Mouse (Mus musculus) lung, postnatal 0 days (tissue): Measurements from ENCODE around the gene Zfp69. TPM values are rescaled to one million over a fixed set of nuclear protein-coding genes. Genes with fewer than 3 reads are reported as not detected.

Experiments
- ATAC-seq: fragments of 200-750 bp; cut with Nextera tagmentation; 2 replicates; pipeline ENCODE4 v1.8.0; 2017; ENCODE audit warnings: moderate library complexity
- DNase-seq: peaks from one replicate; pipeline ENCODE4 v3.0.0-alpha.2; 2016; ENCODE audit warnings: low spot score
- H3K27ac ChIP-seq: fragments of 300-500 bp; sonication (generic); 2 replicates; pipeline ENCODE4 v1.5.1; 2014; ENCODE audit warnings: antibody characterized with exemption, mild to moderate bottlenecking, low read length, mixed read lengths
- H3K27me3 ChIP-seq: fragments of 300-500 bp; sonication (generic); replicated peaks from 2 replicates; pipeline ENCODE4 v1.6.1; 2014; ENCODE audit warnings: low read length, mixed read lengths; ENCODE audit not compliant: insufficient read depth
- H3K36me3 ChIP-seq: fragments of 300-500 bp; sonication (generic); 2 replicates; pipeline ENCODE4 v1.6.1; 2014; ENCODE audit warnings: low read length, mixed read lengths; ENCODE audit not compliant: insufficient read depth
- H3K4me1 ChIP-seq: fragments of 300-500 bp; sonication (generic); 2 replicates; pipeline ENCODE4 v1.6.1; 2014; ENCODE audit warnings: antibody characterized with exemption, low read depth, low read length, mixed read lengths; ENCODE audit not compliant: insufficient read depth
- H3K4me2 ChIP-seq: fragments of 300-500 bp; sonication (generic); replicated peaks from 2 replicates; pipeline ENCODE4 v1.6.1; 2014; ENCODE audit warnings: low read depth, mild to moderate bottlenecking, low read length, moderate library complexity, mixed read lengths
- H3K4me3 ChIP-seq: fragments of 300-500 bp; sonication (generic); 2 replicates; pipeline ENCODE4 v1.5.1; 2014; ENCODE audit warnings: low read depth, low read length
- H3K9ac ChIP-seq: fragments of 300-500 bp; sonication (generic); replicated peaks from 2 replicates; pipeline ENCODE4 v1.6.1; 2014; ENCODE audit warnings: low read depth, mild to moderate bottlenecking
- H3K9me3 ChIP-seq: fragments of 300-500 bp; sonication (generic); 2 replicates; pipeline ENCODE4 v1.6.1; 2016; ENCODE audit warnings: low read length, mixed read lengths
- CTCF ChIP-seq: IDR thresholded peaks from 2 replicates; pipeline ENCODE4 v1.5.1; 2016; ENCODE audit warnings: antibody characterized with exemption, mild to moderate bottlenecking
- EP300 ChIP-seq: IDR thresholded peaks from 2 replicates; pipeline ENCODE4 v1.6.1; 2016; ENCODE audit warnings: antibody characterized with exemption, mild to moderate bottlenecking, control low read depth
- WGBS: fragments of 180-500 bp; shearing (Covaris S2); extraction: QIAGEN DNeasy Blood & Tissue Kit; methylation state at CpG from one replicate; pipeline ENCODE4 v1.1.7; 2014; 5-methylcytosine and 5-hydroxymethylcytosine counted together
- polyA plus RNA-seq: library from polyadenylated mRNA; unstranded; fragments of >200 nt; fragmentation: Nextera tagmentation; extraction: Ambion mirVana; gene quantifications from 2 replicates; pipeline ENCODE4 v1.2.1, GENCODE M21; 2015

The Zfp69 gene
- polyA plus RNA-seq, 1 experiment from 2014 or later: 6.7 TPM

GRCm38 (mm10) chr4:120892516-120892915 lies 59.0 kb downstream of the Zfp69 start:
- ATAC-seq (no peak), DNase-seq (no peak)
- no peaks in the 10 kb centered on the region for H3K9me3 ChIP-seq
- TF ChIP-seq CTCF (no peak), EP300 (no peak)
- no peaks in the 10 kb centered on the region for H3K4me1 ChIP-seq
- WGBS: 43% methylated on average over 1 of the region's 1 CpGs
- H3K27me3 ChIP-seq: no peaks in the 10 kb centered on the region
- no peak overlapping the region for H3K4me2 ChIP-seq
- H3K36me3 ChIP-seq: no peaks in the 10 kb centered on the region
- H3K9ac ChIP-seq: no peak overlapping the region
- no peak overlapping the region for H3K4me3 ChIP-seq
- no peak overlapping the region for H3K27ac ChIP-seq

DNA sequence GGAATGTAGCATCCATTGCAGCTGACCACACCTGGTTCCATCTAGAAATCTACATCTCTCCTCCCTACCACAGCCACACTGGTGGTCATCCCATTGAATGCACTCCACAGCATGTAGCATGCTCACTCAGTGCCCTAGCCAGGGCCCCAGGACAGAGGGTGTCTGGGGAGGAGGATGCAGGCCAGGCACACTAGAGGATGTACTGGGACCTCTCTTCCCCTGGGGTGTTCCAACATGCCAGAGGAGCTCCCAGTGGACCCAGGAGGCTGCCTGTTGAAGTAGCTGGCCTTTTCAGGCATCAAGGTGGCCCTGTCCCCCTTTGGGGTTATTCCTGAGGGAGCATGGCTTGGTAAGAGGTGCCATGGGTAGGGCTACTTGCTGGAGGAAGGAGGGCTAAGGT lies 59.5 kb downstream of the Zfp69 start:
- H3K9me3 ChIP-seq: no peaks in the 10 kb centered on the region
- H3K9ac ChIP-seq: no peak overlapping the region
- no peaks in the 10 kb centered on the region for H3K4me1 ChIP-seq
- DNase-seq: no peak
- no peaks in the 10 kb centered on the region for H3K36me3 ChIP-seq
- no peak for ATAC-seq
- no peak overlapping the region for H3K4me3 ChIP-seq
- no peaks in the 10 kb centered on the region for H3K27me3 ChIP-seq
- no peak overlapping the region for H3K4me2 ChIP-seq
- TF ChIP-seq EP300 (no peak), CTCF (no peak)
- no peak overlapping the region for H3K27ac ChIP-seq

DNA sequence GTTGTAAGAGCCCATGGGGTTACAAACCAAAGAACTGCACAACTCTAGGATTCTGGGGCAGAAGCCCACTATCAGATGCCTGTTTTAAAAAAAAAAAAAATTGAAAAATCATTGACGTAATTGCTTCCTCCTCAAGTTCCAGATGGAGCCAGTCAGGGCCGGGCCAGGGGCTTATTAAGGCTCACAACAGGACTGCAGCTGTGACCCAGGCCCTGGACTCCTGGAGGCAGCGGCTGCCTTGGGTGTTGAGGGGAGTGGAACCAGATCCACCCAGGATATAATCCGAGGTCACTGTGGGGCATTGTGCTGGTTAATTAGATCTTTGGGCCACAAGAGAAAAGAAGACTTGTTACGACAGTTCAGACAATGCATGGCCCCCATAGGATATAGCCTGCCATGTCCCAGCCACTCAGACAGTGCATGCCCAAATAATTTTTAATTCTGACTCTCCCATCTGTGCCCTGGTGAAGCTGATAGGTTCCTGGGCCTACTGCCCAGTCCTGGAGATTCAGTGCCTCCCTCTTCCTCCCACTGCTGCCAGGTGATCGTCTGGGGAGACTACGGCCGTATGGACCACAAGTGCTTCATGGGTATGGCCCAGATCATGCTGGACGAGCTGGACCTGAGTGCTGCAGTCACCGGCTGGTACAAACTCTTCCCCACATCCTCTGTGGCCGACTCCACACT lies 60.6 kb downstream of the Zfp69 start:
- H3K9ac ChIP-seq: no peak overlapping the region
- 66% methylated on average over 11 of the region's 11 CpGs for WGBS
- H3K9me3 ChIP-seq: no peaks in the 10 kb centered on the region
- no peak overlapping the region for H3K4me2 ChIP-seq
- H3K27ac ChIP-seq: no peak overlapping the region
- H3K4me3 ChIP-seq: no peak overlapping the region
- H3K27me3 ChIP-seq: no peaks in the 10 kb centered on the region
- no peak for DNase-seq
- no peaks in the 10 kb centered on the region for H3K36me3 ChIP-seq
- TF ChIP-seq EP300 (no peak), CTCF (no peak)
- H3K4me1 ChIP-seq: peaks cover 1% of the 10 kb centered on the region; the same call in 1 of the 2 replicates
- no peak for ATAC-seq

DNA sequence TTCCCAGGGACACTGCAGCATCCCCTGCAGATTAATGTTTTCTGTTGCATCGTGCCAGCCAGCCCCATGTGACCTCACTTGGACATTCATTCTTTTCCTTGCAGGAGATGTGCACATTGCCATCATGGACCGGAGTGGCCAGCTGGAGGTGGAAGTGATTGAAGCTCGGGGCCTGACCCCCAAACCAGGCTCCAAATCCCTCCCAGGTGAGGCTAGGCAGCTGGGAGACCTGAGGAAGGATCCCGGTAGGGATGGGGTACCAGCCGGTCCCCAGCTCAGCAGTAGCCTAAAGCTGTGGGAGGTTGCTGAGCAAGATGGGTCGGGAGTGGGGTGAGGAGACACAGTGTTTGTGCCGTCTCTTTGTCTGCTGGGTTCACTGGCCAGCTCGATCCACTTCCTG lies 62.6 kb downstream of the Zfp69 start:
- no peak for DNase-seq
- TF ChIP-seq EP300 (no peak), CTCF (no peak)
- 50% methylated on average over 8 of the region's 8 CpGs for WGBS

GRCm38 (mm10) chr4:120887381-120888112 lies 64.0 kb downstream of the Zfp69 start:
- peak; percentile 56 for DNase-seq
- Histone ChIP-seq H3K4me1 (peaks cover 5% of the 10 kb centered on the region; the same call in 1 of the 2 replicates), H3K27ac (no peak overlapping the region), H3K27me3 (no peaks in the 10 kb centered on the region), H3K4me3 (no peak overlapping the region), H3K4me2 (no peak overlapping the region), H3K9ac (no peak overlapping the region), H3K36me3 (no peaks in the 10 kb centered on the region), H3K9me3 (no peaks in the 10 kb centered on the region)
- 30% methylated on average over 8 of the region's 8 CpGs for WGBS
- no peak for ATAC-seq
- TF ChIP-seq EP300 (no peak), CTCF (peak; percentile 77)

More for the DNA sequence above, 62.6 kb downstream of the Zfp69 start:
- H3K9ac ChIP-seq: no peak overlapping the region
- H3K36me3 ChIP-seq: no peaks in the 10 kb centered on the region
- peaks cover 5% of the 10 kb centered on the region; the same call in 1 of the 2 replicates for H3K4me1 ChIP-seq
- no peak for ATAC-seq
- no peaks in the 10 kb centered on the region for H3K27me3 ChIP-seq
- H3K4me2 ChIP-seq: no peak overlapping the region
- H3K27ac ChIP-seq: no peak overlapping the region
- no peaks in the 10 kb centered on the region for H3K9me3 ChIP-seq
- H3K4me3 ChIP-seq: no peak overlapping the region

- H3K4me3 ChIP-seq: no peak overlapping the region
- H3K27me3 ChIP-seq: no peaks in the 10 kb centered on the region
- no peak overlapping the region for H3K9ac ChIP-seq
- 74% methylated on average over 5 of the region's 5 CpGs for WGBS
- H3K27ac ChIP-seq: no peak overlapping the region
- TF ChIP-seq EP300 (no peak), CTCF (no peak)
- H3K9me3 ChIP-seq: no peaks in the 10 kb centered on the region
- no peaks in the 10 kb centered on the region for H3K36me3 ChIP-seq
- no peak overlapping the region for H3K4me2 ChIP-seq
- ATAC-seq (no peak), DNase-seq (no peak)
- peaks cover 5% of the 10 kb centered on the region; the same call in 1 of the 2 replicates for H3K4me1 ChIP-seq
Measured at GRCm38 (mm10) chr4:120886811-120887210, 64.7 kb downstream of the Zfp69 start.
